Mouse (Mus musculus): ENCODE measurements around the gene Wipi2.

The Wipi2 gene

DNA sequence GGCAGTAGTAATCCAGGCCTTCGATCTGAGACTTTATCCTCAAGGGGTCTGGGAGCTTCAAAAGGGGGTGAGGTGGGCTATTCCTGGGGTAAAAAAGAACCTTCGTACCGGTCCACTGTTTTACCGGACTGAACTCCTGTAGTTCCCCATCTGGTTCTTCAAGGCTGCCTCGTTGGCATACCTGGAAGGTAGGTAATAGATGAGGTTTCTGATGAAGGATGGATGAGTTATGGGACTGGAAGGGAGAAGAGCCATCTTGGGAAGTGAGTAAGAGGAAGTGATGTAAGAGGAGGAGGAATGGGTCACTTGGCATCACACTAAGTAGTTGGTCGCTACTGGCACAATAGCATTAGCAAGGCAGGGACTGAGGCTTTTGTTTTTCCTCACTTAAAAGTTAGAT, 2.7 kb downstream of the Wipi2 start:
- DNase-seq (ENCODE audit: low spot score) = no peak

GRCm38 (mm10) chr5:142637823-142638222, 10.3 kb downstream of the Wipi2 start:
- DNase-seq (ENCODE audit: low spot score) = no peak

GRCm38 (mm10) chr5:142640088-142640487, 12.6 kb downstream of the Wipi2 start:
- DNase-seq (ENCODE audit: low spot score) = no peak

GRCm38 (mm10) chr5:142641331-142642051, 14.0 kb downstream of the Wipi2 start:
- no peak for DNase-seq (ENCODE audit: low spot score)

DNA sequence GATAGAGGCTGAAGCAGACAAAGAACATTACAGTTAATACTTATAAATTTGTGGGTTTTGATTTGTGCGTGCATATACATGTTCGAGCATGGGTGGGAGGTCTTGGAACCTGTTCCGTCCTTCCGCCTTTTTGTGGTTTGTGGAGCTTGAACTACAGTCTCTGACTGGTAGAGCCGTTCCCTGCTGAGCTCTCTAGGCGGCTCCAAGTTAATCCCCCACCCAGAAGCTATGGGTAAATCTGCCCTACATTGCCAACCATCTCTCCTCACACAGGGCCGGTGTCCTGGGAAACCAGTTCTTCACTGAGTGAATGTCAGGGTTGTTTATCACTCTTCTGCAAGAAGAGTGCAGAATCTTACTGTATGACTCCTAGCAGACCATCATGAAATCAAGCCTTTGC, 20.7 kb downstream of the Wipi2 start:
- DNase-seq (ENCODE audit: low spot score) = no peak

- no peak for DNase-seq (ENCODE audit: low spot score)
These were observed 22.1 kb downstream of the Wipi2 start for GRCm38 (mm10) chr5:142649460-142650050.

GRCm38 (mm10) chr5:142650390-142650789, 22.9 kb downstream of the Wipi2 start:
- no peak for DNase-seq (ENCODE audit: low spot score)

DNA sequence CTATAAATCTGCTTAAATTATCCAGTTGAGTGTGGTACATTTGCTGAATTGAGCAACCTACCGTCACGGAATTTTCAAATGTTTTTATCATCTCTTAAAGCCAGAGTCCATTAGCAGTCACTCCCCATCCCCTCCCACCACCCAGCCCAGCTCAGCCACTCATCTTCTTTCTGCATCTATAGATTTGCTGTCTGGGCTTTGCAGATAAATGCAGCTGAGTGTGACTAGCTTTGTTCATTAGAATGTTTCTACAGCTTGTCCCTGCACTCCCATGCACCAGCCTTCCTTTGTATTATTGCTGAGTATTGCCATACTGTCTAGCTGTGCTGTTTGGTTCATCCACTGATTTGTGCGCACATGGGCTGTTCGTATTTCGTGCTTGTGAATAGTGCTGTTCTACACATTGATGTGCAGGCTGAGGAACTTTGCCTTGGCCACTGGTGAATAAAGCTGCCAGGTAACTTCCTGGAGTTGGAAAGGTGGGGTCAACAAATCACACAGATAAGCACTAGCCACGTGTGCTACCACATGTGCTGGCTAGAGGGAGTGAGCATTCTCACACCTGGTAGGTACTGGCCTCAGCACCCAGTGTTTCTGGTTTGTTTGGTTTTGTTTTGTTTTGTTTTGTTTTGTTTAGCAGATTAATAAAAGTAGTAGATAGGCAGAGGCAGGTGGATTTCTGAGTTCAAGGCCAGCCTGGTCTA, 23.4 kb downstream of the Wipi2 start:
- no peak for DNase-seq (ENCODE audit: low spot score)

- no peak for DNase-seq (ENCODE audit: low spot score)
These were observed 24.8 kb downstream of the Wipi2 start for GRCm38 (mm10) chr5:142652266-142652665.

DNA sequence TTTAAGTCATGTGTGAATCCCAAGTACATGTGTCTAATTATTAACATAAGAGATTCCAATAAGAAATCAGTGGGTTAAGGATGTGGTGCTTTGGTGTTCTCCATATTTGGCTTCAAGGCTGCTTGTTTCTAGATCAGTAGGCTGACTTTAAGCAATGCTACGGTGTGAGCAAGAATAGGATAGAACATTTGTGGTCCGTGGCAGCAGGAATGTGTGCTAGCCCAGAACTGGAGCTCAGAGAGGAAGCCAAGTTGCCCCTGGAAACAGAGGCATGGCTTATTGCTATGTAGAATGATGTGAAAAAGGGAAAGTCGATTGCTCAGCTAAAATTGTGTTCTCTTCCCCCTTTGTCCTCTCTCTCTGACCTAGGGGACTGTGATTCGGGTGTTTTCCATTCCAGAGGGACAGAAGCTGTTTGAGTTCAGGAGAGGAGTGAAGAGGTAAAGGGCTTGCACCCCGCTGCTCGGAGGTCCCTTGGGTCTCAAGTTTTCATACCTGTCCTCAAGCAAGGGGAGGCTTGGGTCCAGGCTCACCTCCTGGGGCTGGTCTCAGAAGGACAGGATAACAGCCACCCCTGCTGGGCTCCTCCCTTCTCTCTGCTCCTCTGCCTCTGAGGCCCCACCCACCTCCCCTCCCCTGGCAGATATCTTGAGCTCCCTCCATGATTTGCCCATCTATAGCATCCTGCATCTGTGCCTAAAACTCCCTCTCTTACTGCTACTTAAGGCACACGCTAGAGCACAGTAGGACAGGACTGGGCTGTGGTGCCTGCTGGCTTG, 33.3 kb downstream of the Wipi2 start:
- no peak for DNase-seq (ENCODE audit: low spot score)

- DNase-seq (ENCODE audit: low spot score) = no peak
These were observed 40.4 kb downstream of the Wipi2 start for GRCm38 (mm10) chr5:142667921-142668320.

DNA sequence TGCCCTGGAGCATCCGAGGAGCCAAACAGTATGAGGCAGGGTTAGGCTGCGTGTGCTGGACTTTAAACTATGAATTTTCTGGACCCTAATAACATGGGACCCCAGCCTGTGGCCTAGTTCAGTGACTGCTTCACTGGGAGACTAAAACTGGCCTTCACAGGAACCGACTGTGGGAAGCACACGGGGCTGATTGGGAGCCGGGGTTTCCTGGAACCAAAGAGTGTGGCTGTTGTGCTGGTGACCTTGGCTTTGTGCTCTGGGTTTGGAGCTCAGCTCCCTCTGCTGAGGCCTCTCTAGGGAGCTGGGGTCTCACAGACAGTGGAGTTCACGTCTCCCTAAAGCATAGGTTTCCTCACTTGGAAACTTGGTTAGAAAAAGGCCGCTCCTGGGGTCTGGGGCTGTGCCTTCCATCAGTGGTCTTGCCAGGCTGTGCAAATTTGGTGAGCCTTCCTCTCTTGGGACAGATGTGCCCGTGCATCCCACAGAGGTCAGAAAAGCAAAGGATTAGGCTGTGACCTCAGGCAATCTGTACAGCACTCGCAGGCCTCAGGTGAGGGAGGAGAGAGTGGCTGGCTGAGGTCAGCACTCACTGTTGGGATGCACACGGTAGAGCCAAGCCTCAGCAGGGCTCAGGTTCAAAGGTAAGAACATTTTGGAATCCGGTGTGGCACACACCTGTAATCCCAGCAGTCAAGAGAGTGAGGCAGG, 41.2 kb downstream of the Wipi2 start:
- no peak for DNase-seq (ENCODE audit: low spot score)

DNA sequence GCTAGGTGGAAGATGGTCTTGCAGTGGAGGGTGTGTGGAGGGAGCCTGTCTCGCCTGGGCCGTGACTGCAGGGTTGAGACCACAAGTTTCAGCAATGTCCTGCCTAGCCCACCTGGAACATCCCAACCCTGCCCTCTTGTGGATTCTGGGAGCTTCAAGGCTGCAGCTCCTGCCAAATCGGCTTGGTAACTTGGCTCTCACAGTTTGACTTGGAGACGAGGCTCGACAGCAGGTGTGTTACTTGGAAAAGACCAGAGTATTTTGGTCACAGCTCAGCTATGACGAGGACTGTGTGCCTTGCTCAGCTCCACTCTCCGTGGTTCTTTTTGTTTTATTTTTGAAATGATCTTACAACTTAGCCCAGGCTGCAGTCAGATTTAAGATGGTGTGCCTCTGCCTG, 42.2 kb downstream of the Wipi2 start:
- DNase-seq (ENCODE audit: low spot score) = no peak

DNA sequence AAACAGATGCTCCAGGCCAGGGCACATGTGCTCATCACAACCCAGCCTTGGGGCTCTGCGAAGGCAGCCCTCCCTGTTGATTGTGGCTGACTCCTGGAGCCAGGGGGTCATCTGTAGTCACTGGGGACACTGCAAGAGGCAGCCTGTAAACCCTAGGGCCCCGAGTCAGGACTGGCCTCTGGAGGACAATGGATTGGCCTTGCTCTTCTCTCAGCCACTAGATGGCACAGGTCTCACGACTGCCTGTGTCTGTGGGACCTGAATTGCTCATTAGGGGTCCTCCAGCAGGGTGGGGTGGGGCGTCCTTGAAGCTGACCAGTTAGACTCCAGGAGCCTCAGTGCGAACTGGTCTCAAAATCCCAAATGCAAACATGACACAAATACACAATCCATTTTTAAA, 45.6 kb downstream of the Wipi2 start:
- DNase-seq (ENCODE audit: low spot score) = no peak

- DNase-seq (ENCODE audit: low spot score) = no peak
These were observed 50.7 kb downstream of the Wipi2 start for GRCm38 (mm10) chr5:142678141-142678571.

DNA sequence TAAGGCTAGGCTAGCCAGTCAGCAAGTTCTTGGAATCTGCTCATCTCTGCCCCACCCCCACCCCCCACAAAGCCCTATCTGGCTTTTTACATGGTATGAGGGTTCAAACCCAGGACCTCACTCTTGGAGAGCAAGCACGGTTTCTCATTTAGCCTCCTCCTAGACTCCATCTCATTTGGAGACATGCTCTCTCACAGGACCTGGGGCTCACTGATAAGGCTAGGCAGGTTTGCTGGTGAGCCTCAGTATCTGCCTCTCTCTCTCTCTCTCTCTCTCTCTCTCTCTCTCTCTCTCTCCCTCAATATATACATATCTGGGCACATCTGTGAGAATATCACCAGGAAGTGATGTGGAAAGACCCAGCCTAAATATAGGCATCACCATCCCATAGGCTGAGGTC, 51.6 kb downstream of the Wipi2 start:
- no peak for DNase-seq (ENCODE audit: low spot score)

DNA sequence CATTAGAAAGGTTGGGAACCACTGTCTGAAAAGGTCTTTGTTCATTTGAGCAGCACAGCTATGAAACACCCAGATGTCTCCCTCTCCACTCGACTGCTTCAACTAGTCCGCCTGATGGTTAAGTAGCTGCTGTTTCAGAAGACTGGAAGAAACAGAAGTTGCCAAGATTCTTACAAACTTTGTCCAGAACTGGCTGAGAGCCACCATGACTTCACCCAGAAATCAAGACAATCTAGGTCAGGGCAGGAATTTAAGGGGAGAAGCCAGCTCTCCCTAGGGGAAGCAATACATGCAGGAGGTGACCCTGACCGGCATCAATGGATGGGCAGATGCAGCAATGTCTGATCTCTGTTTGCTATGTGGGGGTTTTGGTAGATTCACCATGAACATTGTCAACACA, 54.4 kb downstream of the Wipi2 start:
- DNase-seq (ENCODE audit: low spot score) = no peak

DNA sequence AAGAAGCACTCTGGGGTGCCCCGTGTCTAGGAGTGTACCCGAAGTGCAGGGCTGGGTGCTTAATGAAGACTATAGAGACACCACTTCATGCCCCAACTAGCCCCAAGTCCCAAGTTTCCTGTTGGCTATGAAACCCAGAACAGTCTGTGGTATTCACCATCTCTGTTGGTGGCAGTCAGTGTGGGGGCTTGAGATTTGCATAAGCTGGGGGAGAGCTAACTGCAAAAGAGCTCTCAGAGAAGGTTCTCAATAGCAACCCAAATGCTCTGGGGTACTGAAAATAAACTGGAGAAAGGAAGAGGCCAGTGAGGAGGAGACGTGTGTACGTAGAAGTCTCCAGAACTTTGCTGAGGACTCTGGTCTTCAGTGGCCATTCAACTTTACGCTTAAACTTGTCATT, 55.0 kb downstream of the Wipi2 start:
- DNase-seq (ENCODE audit: low spot score) = no peak

- no peak for DNase-seq (ENCODE audit: low spot score)
These were observed 61.4 kb downstream of the Wipi2 start for GRCm38 (mm10) chr5:142688866-142689265.

DNA sequence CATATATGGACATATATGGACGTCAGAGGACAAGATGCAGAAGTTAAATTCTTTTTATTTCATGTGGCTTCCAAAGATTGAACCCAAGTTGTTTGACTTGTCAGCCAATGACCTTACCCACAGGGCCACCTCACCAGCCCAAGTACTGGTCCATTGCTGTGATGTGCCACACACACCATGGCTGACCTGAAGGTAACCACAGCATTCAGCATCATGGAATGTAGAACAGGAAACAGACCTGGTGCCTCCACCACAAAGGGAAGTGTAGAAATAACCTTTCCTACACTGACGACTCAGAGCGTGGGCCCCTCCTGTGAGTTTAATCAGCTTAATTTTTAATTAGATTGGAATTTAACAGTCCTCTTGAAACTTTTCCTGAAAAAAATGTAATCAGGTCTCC, 62.8 kb downstream of the Wipi2 start:
- DNase-seq (ENCODE audit: low spot score) = no peak

GRCm38 (mm10) chr5:142692248-142692647, 64.8 kb downstream of the Wipi2 start, which contains the start of gene Slc29a4:
Slc29a4 (plus strand) TSS chr5:142692512.
- no peak for DNase-seq (ENCODE audit: low spot score)
